Mouse (Mus musculus) liver, embryonic 11.5 days (tissue): ENCODE measurements at regions not wholly inside any gene's neighbourhood (a gene's known extent, or its start where the extent isn't known, plus 50 kb on each side); places are given as distances from the start of the nearest gene placed in this dataset.

ENCODE experiments used
- ATAC-seq: fragments of 200-750 bp; cut with Nextera tagmentation; replicated peaks from 2 replicates; pipeline ENCODE4 v1.8.0; 2017; ENCODE audit warnings: moderate number of reproducible peaks, mild to moderate bottlenecking, moderate TSS enrichment, moderate library complexity; ENCODE audit not compliant: low FRiP score
- DNase-seq: peaks from one replicate; pipeline ENCODE4 v3.0.0-alpha.2; 2017; ENCODE audit warnings: low spot score
- H3K27ac ChIP-seq: fragments of 300-500 bp; sonication (generic); 2 replicates; pipeline ENCODE4 v1.5.1; 2014; ENCODE audit warnings: mild to moderate bottlenecking, low read depth, low read length, control low read depth
- H3K27me3 ChIP-seq: fragments of 300-500 bp; sonication (generic); replicated peaks from 2 replicates; pipeline ENCODE4 v1.6.1; 2014; ENCODE audit warnings: low read length, mixed read lengths; ENCODE audit not compliant: control insufficient read depth, insufficient read depth
- H3K36me3 ChIP-seq: fragments of 300-500 bp; sonication (generic); 2 replicates; pipeline ENCODE4 v1.6.1; 2014; ENCODE audit warnings: mild to moderate bottlenecking, low read length, moderate library complexity, mixed read lengths; ENCODE audit not compliant: control insufficient read depth, insufficient read depth
- H3K4me1 ChIP-seq: fragments of 300-500 bp; sonication (generic); replicated peaks from 2 replicates; pipeline ENCODE4 v1.6.1; 2014; ENCODE audit warnings: low read length, mixed read lengths; ENCODE audit not compliant: control insufficient read depth, insufficient read depth
- H3K4me2 ChIP-seq: fragments of 300-500 bp; sonication (generic); 2 replicates; pipeline ENCODE4 v1.6.1; 2014; ENCODE audit warnings: mild to moderate bottlenecking, control low read depth, moderate library complexity
- H3K4me3 ChIP-seq: fragments of 300-500 bp; sonication (generic); 2 replicates; pipeline ENCODE4 v1.5.1; 2014; ENCODE audit warnings: low read depth, low read length, control low read depth
- H3K9ac ChIP-seq: fragments of 300-500 bp; sonication (generic); 2 replicates; pipeline ENCODE4 v1.6.1; 2014; ENCODE audit warnings: low read depth, low read length, control low read depth
- H3K9me3 ChIP-seq: fragments of 300-500 bp; sonication (generic); 2 replicates; pipeline ENCODE4 v1.6.1; 2016; ENCODE audit warnings: low read length, inconsistent platforms, mixed read lengths; ENCODE audit not compliant: control insufficient read depth
- WGBS: fragments of 180-500 bp; shearing (Covaris S2); extraction: QIAGEN DNeasy Blood & Tissue Kit; methylation state at CpG from one replicate; pipeline ENCODE4 v1.1.7; 2014; 5-methylcytosine and 5-hydroxymethylcytosine counted together

- Histone ChIP-seq H3K4me3 (no peak overlapping the region), H3K4me1 (no peaks in the 10 kb centered on the region), H3K9me3 (no peaks in the 10 kb centered on the region), H3K27ac (no peak overlapping the region), H3K9ac (no peak overlapping the region), H3K36me3 (no peaks in the 10 kb centered on the region), H3K4me2 (no peak overlapping the region), H3K27me3 (no peaks in the 10 kb centered on the region)
- WGBS = 75% methylated on average over 11 of the region's 11 CpGs
- DNase-seq (no peak), ATAC-seq (no peak)
Measured at GRCm38 (mm10) chr1:190639846-190640245, 271.7 kb downstream of the Rps6kc1 start.

- ATAC-seq (no peak), DNase-seq (no peak)
- Histone ChIP-seq H3K9me3 (no peaks in the 10 kb centered on the region), H3K4me3 (no peak overlapping the region), H3K27me3 (no peaks in the 10 kb centered on the region), H3K4me1 (no peaks in the 10 kb centered on the region), H3K9ac (no peak overlapping the region), H3K4me2 (no peak overlapping the region), H3K36me3 (no peaks in the 10 kb centered on the region), H3K27ac (no peak overlapping the region)
- WGBS = 84% methylated on average over 2 of the region's 2 CpGs
Measured at GRCm38 (mm10) chr1:190634935-190635334, 276.6 kb downstream of the Rps6kc1 start.

DNA sequence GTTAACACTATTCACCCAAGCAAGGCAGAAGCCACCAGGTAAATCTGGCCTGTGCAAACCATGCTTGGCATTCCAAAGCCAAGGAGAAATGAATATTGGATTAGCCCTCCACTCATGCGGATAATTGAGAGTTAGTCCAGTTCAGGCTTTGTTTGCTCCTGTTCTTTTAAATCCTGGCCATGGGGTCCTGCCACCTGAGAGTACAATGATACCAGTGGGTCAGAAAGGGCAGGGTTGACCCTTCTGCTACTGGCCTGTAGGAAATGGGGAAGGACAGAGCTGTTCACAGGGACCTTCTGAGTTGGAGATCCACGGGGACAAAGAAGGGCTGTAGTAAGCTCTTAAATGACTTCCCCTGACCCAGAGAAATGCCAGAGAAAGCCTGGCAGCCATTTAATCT lies 279.9 kb downstream of the Rps6kc1 start:
- Histone ChIP-seq H3K27ac (no peak overlapping the region), H3K9ac (no peak overlapping the region), H3K4me1 (no peaks in the 10 kb centered on the region), H3K36me3 (no peaks in the 10 kb centered on the region), H3K4me2 (no peak overlapping the region), H3K4me3 (no peak overlapping the region), H3K9me3 (no peaks in the 10 kb centered on the region), H3K27me3 (no peaks in the 10 kb centered on the region)
- WGBS = 65% methylated on average over 2 of the region's 2 CpGs
- no peak for ATAC-seq
- DNase-seq = no peak

DNA sequence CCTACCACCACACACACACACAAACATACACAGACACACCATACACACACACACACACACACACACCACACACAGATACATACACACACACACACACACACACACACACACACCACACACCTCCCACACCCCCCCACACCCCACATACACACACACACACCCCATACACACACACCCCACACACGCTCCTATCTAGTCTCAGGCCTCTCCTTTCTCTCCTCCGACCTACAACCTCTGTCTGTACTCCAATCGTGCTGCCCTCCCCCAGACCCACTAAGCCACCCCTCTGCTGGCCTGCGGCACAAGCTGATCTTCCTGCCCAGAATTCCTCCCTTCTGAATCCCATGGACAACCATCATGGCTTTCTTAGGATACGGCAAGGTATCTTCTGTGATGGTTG lies 281.4 kb downstream of the Rps6kc1 start:
- no peak overlapping the region for H3K9ac ChIP-seq
- no peak overlapping the region for H3K27ac ChIP-seq
- H3K4me1 ChIP-seq = no peaks in the 10 kb centered on the region
- whole genome bisulfite sequencing = 79% methylated on average over 5 of the region's 5 CpGs
- DNase-seq (no peak), ATAC-seq (no peak)
- no peak overlapping the region for H3K4me2 ChIP-seq
- no peak overlapping the region for H3K4me3 ChIP-seq
- H3K36me3 ChIP-seq = no peaks in the 10 kb centered on the region
- no peaks in the 10 kb centered on the region for H3K9me3 ChIP-seq
- H3K27me3 ChIP-seq = no peaks in the 10 kb centered on the region

DNA sequence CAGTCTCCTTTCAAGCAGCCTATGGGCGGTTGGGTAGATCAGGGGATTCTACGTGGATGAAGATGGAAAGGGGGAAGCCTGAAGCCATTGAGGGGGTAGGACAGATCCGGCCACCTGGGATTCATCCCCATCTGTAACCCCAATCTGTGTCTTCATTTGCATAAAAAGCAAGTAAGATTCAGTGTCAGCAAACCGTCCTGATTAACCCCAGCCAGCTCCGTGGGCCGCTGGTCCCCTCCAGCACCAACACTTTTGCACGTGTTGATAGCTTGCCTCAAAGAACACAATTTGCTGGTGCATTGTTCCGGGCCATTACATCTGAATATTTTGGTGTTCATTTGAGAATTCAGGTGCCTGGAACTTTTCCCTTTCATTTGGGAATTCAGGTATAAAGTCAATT lies 287.7 kb downstream of the Rps6kc1 start:
- Histone ChIP-seq H3K9me3 (no peaks in the 10 kb centered on the region), H3K4me1 (no peaks in the 10 kb centered on the region), H3K27me3 (no peaks in the 10 kb centered on the region), H3K36me3 (no peaks in the 10 kb centered on the region), H3K27ac (no peak overlapping the region), H3K4me2 (no peak overlapping the region), H3K4me3 (no peak overlapping the region), H3K9ac (no peak overlapping the region)
- ATAC-seq (no peak), DNase-seq (no peak)
- 87% methylated on average over 8 of the region's 8 CpGs for WGBS

GRCm38 (mm10) chr1:190600425-190600824 lies 311.1 kb downstream of the Rps6kc1 start:
- DNase-seq (no peak), ATAC-seq (no peak)
- H3K4me3 ChIP-seq = no peak overlapping the region
- H3K36me3 ChIP-seq = no peaks in the 10 kb centered on the region
- H3K9ac ChIP-seq = no peak overlapping the region
- no peaks in the 10 kb centered on the region for H3K27me3 ChIP-seq
- WGBS = 68% methylated on average over 3 of the region's 3 CpGs
- no peak overlapping the region for H3K27ac ChIP-seq
- no peaks in the 10 kb centered on the region for H3K4me1 ChIP-seq
- H3K4me2 ChIP-seq = no peak overlapping the region
- no peaks in the 10 kb centered on the region for H3K9me3 ChIP-seq

- Histone ChIP-seq H3K4me2 (no peak overlapping the region), H3K9ac (no peak overlapping the region), H3K27ac (no peak overlapping the region), H3K36me3 (no peaks in the 10 kb centered on the region), H3K4me1 (no peaks in the 10 kb centered on the region), H3K9me3 (no peaks in the 10 kb centered on the region), H3K27me3 (no peaks in the 10 kb centered on the region), H3K4me3 (no peak overlapping the region)
- DNase-seq = peak; percentile 9
- ATAC-seq = no peak
- 84% methylated on average over 11 of the region's 11 CpGs for WGBS
Measured at GRCm38 (mm10) chr1:190599622-190600021, 311.9 kb downstream of the Rps6kc1 start.

DNA sequence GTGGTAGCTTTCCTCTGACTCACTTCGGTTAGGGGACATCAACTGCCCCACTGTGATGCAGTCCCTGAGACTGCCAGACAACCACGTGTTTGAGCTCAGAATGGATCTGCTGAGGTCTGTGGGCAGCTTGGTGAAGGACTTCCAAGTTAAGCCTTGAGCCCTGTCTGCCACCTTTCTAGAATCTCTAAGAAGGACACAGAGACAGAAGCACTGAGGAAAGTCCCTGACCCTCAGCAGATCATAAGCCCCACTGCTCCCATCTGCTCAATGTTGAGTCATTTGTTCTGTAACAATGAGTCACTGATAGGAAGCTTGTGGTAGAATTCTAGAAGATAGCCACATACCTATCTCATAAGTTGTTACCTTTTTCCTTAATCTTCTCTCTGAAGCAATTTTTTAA lies 315.4 kb downstream of the Rps6kc1 start:
- 78% methylated on average over 2 of the region's 2 CpGs for WGBS
- no peak overlapping the region for H3K27ac ChIP-seq
- H3K4me2 ChIP-seq = no peak overlapping the region
- H3K9me3 ChIP-seq = no peaks in the 10 kb centered on the region
- DNase-seq (peak; percentile 5), ATAC-seq (no peak)
- no peaks in the 10 kb centered on the region for H3K36me3 ChIP-seq
- H3K27me3 ChIP-seq = no peaks in the 10 kb centered on the region
- no peak overlapping the region for H3K4me3 ChIP-seq
- no peaks in the 10 kb centered on the region for H3K4me1 ChIP-seq
- H3K9ac ChIP-seq = no peak overlapping the region

GRCm38 (mm10) chr1:190591621-190592020 lies 319.9 kb downstream of the Rps6kc1 start:
- no peak overlapping the region for H3K4me2 ChIP-seq
- no peaks in the 10 kb centered on the region for H3K36me3 ChIP-seq
- 88% methylated on average over 7 of the region's 7 CpGs for WGBS
- DNase-seq = no peak
- H3K4me3 ChIP-seq = no peak overlapping the region
- no peak for ATAC-seq
- no peaks in the 10 kb centered on the region for H3K27me3 ChIP-seq
- H3K9me3 ChIP-seq = no peaks in the 10 kb centered on the region
- H3K9ac ChIP-seq = no peak overlapping the region
- no peak overlapping the region for H3K27ac ChIP-seq
- no peaks in the 10 kb centered on the region for H3K4me1 ChIP-seq
